Mouse (Mus musculus) adrenal gland, postnatal 14 days (tissue): Measurements from ENCODE around the gene Lrrc75a. TPM values are rescaled to one million over a fixed set of nuclear protein-coding genes. Genes with fewer than 3 reads are reported as not detected.

ENCODE experiments used
- DNase-seq: peaks from one replicate; pipeline ENCODE4 v3.0.0; 2021; ENCODE audit warnings: mixed read lengths
- total RNA-seq: library from RNA; stranded (reverse); gene quantifications from 2 replicates; pipeline ENCODE4 v1.2.3, GENCODE M21; 2021

Gene Lrrc75a
- total RNA-seq, 1 experiment from 2014 or later: 28.7 TPM

- no peak for DNase-seq
Observed at GRCm38 (mm10) chr11:62598571-62598970, 49.8 kb downstream of the Lrrc75a start.

GRCm38 (mm10) chr11:62591904-62592575 lies 56.3 kb downstream of the Lrrc75a start:
- DNase-seq: no peak

GRCm38 (mm10) chr11:62591026-62591425 lies 57.3 kb downstream of the Lrrc75a start:
- DNase-seq: no peak

DNA sequence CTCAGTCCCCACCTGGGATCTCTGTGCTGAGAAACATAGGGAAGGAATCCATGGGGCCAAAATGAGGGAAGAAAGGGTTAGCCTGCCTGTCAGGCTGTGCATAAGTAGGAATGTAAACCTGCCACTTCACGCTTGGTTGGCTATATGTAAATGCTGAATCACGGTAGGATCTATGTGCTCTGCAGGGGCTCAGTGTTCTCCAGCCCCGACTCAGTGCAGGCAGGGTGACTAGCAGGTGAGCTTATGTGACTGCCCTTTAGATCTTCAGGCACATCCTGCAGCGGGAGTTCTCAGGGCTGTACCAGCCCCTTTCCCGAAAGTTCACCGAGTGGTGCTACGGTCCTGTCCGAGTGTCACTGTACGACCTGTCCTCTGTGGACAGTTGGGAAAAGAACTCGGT lies 58.9 kb downstream of the Lrrc75a start:
- DNase-seq: no peak

GRCm38 (mm10) chr11:62587034-62587433 lies 61.3 kb downstream of the Lrrc75a start:
- no peak for DNase-seq

DNA sequence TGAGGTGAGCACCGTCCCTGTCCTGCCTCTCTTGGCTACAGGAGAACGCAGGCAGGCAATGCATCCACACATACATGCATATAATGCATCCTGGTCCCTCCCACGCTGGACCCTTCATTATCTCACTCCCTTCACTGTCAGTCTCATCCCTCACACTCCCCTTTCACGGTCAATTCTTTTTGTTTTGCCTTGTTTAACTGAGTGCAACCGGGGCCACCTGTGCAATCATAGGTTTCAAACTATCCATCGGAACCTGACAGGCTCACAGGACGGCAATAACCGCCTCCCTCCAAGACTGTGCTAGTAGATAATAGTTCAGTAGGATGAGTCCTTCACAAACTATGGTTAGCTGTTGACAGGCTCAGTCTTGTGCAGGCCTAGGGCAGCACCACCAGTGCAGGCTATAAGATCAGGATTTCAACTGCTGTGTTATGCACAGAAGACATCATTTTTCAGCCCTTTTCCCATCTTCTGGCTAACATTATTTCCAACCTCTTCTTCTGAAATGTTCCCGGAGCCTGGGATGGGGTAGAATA lies 63.6 kb downstream of the Lrrc75a start:
- DNase-seq: no peak

- DNase-seq: no peak
Observed at GRCm38 (mm10) chr11:62583031-62583430, 65.3 kb downstream of the Lrrc75a start.

- DNase-seq: no peak
Observed at GRCm38 (mm10) chr11:62576530-62577152, 71.7 kb downstream of the Lrrc75a start.

DNA sequence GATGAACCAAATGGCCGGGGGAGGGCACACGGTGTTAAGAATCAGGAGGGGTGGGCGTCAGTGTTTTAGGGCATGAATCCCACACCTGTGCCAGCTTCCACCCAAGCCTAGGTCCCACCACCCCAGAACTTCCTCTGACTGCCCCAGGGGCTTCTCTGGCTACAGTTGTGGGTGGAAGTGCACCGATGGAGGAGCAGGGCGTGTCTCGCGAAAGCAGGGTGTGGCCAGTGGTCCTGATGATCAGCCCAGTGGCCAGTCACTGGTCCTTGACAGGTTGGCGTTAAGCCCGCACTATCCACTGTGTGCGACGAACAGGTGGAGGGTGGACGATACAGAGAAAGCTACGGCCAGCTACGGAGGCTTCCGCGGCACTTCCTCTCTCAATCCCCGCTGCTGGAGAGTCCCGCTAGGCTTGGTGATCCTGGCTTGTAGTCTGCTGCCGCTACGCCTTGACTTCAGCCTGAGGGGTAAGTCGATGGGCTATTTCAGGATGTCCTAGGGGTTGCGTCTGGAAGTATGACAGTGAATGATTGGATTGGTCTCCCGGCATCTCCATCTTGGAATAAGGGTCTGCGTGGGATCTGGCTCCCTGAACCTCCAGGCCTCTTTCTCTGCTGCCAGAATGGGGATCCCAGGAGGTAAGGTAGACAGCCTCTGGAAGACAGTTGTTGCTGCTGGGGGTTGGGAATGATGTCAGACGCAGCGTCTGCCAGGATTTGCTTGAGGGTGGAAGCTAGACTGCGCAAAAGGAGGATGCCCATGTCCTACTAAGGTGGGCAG lies 72.5 kb downstream of the Lrrc75a start:
- DNase-seq: peak; percentile 61

DNA sequence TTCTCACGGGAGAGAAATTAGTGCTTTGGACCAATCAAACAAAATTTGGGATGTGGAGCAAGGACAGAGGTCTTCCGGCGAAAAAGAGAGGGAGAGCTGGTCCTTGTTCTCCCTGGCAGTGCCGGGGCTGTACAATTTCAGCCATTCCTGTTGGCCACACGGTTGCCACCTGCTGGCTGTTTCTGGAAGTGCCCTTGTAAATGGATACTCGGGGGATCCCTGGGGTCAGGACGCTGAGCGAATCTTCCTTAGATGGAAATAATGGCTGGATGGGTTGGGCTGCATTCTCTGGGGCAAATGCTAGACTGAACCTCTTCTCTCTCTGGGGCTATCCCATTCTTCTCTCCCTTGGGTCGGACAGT lies 73.0 kb downstream of the Lrrc75a start:
- DNase-seq: peak; percentile 90

GRCm38 (mm10) chr11:62574703-62575085 lies 73.6 kb downstream of the Lrrc75a start:
- DNase-seq: no peak

- no peak for DNase-seq
Observed at GRCm38 (mm10) chr11:62573959-62574702, 74.2 kb downstream of the Lrrc75a start, which contains the start of gene Trpv2. Trpv2 (plus strand) TSS chr11:62574486.

GRCm38 (mm10) chr11:62568300-62568699 lies 80.0 kb downstream of the Lrrc75a start:
- DNase-seq: no peak

DNA sequence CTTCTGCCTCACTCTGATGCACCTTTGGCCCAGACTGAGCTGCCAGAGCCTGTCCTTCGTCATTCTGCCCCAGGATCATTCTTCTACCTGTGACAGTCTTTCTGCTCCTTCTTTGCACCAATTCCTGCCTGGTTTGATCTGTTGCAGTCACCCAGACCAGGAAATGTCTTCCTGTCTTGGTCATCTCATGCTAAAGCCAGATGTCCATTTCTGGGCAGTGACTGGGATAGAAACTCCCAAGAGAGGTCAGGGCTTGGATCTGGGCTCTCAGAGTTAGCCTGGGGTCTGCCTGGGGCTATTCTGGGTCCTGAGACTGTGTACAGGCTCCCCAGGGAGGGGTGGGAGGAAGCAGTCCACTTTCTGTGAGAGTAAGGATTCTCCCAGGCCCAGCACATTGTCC lies 82.1 kb downstream of the Lrrc75a start:
- DNase-seq: no peak

GRCm38 (mm10) chr11:62565747-62566146 lies 82.6 kb downstream of the Lrrc75a start:
- DNase-seq: no peak

DNA sequence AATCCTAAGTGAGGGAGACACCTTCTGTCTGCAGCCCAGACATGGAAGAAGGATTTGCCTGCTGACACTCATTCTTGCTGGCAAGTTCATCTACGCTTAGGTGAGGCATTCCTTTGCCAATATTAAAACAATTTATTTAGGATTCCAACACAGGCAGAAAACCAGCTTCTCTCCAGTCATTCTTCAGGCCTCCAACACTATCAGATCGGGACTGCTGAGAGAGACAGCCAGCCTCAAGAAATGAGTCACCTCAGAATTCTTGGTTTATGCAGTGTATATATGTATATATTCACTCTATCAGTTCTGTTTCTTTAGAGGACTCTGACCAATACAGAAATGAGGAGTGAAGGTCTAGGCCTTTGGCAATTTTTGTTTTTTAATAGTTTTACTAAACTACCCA lies 84.7 kb downstream of the Lrrc75a start:
- DNase-seq: no peak

DNA sequence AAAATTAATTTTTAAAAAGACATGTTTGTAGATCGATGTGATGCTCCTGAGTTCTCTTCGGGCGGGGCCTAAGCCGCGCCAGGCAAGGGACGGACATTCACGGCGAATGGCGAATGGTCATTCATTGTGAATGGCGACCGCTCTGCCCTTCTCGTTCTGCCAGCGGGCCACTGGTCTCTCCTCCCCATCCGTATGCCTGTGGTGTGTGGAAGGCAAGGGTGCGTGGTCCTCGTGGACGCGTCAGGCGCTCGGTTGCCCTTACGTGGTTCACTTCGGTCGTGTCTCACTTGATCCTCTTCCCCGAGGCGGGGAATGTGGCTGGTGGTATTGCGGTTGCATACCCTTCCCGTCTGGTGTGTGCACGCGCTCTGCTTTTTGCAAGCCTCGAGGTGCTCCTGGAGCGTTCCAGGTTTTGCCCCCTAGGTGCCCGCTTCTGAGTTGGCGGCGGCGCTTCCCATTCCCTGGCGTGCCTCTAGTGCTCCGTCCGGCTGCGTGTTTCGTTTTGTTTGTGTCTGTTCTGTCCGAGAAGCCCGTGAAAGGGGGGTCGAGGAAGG lies 87.8 kb downstream of the Lrrc75a start:
- DNase-seq: no peak

GRCm38 (mm10) chr11:62558961-62559646 lies 89.2 kb downstream of the Lrrc75a start:
- peak; percentile 83 for DNase-seq

DNA sequence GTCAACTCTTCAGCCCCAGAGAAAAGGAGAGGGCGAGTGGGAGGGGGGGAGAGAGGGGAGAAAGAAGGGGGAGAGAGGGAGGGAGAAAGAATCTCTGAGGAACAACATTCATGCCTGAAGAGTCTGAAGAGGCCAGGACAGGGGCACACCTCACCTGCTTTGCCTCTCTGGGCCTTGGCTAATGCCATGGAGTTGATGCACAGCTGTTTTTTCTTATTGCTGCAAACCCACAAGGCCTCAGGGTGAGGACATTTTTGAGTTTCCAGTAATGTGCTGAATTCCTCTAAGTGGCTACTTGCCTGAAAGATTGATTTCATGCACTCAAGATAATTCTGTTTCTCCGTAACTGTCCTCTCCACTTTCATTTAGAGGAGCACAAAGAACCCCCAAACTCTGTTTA lies 90.2 kb downstream of the Lrrc75a start:
- DNase-seq: no peak

DNA sequence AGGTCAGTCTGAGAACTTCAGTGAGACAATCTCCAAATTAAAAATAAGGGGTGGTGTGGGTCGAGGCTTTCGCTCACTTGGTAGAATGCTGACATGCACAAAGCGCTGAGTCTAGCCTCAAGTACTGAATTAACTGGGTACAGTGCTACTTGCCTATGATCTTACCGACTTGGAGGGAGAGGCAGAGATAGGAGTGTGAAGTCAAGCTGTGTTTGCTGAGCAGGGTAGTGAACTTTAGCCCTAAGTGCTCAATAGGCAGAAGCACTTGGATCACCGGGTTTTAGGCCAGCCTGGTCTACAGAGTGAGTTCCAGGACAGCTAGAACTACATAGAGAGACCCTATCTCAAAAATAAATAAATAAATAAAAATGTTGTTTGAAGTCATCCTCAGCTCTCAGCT lies 91.1 kb downstream of the Lrrc75a start:
- DNase-seq: no peak

GRCm38 (mm10) chr11:62555896-62556412 lies 92.4 kb downstream of the Lrrc75a start:
- peak; percentile 55 for DNase-seq
